Mouse (Mus musculus) thymus, postnatal 25 days (tissue): ENCODE results near the gene Parp9.
"Not testable (repeated sequence)": the region's sequence is repeated elsewhere in the genome, so short reads cannot be mapped to it uniquely, and the experiment has no call there.

Experiments
- DNase-seq: peaks from one replicate; pipeline ENCODE4 v3.0.0; 2022

Parp9 gene

GRCm38 (mm10) chr16:35938211-35939151 lies at the start of gene Parp9, which contains the start of gene Dtx3l:
TSS of gene Parp9 (plus strand) at chr16:35938470.
TSS of gene Dtx3l (minus strand) at chr16:35939151.
- peak; percentile 81 for DNase-seq

GRCm38 (mm10) chr16:35888910-35889309 lies 49.4 kb upstream of the Parp9 start:
- DNase-seq, result no peak

DNA sequence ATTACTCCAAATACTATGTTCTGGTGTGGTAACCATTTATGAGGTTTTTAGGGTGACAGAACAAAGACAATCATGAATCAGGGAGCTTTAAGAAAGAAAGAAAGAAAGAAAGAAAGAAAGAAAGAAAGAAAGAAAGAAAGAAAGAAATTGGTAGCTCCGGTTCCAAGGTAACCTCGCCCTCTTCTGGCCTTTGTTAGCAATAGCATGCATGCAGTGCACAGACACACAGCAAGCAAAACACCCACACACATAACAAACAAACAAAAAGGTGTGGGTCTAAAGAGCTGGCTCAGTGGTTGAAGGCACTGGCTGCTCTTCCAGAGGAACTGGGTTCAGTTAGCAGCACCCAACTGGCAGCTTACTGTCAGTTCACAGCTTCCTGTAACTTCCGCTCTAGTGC lies 47.6 kb upstream of the Parp9 start:
- DNase-seq, result no peak

GRCm38 (mm10) chr16:35891603-35892002 lies 46.7 kb upstream of the Parp9 start:
- DNase-seq, result not testable (repeated sequence)

GRCm38 (mm10) chr16:35894997-35895396 lies 43.3 kb upstream of the Parp9 start:
- no peak for DNase-seq

DNA sequence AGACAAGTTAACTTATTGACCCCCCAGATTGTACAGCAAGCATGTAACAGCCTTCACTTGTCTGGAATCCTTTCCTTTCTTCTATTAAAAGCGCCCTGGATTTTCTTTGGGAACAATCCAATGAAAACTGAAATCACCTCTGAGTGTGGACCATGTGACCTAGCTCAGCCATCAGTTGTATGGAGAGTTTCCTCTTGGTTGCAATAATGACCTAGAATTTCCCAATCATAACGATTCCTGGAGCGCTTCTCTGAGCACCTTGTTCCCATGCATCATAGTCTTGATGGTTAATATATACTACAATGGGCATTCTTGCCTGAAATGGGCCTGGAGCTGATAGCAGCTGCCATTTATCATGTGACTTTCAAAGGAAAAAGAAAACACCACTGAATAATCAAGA lies 37.7 kb upstream of the Parp9 start:
- no peak for DNase-seq

DNA sequence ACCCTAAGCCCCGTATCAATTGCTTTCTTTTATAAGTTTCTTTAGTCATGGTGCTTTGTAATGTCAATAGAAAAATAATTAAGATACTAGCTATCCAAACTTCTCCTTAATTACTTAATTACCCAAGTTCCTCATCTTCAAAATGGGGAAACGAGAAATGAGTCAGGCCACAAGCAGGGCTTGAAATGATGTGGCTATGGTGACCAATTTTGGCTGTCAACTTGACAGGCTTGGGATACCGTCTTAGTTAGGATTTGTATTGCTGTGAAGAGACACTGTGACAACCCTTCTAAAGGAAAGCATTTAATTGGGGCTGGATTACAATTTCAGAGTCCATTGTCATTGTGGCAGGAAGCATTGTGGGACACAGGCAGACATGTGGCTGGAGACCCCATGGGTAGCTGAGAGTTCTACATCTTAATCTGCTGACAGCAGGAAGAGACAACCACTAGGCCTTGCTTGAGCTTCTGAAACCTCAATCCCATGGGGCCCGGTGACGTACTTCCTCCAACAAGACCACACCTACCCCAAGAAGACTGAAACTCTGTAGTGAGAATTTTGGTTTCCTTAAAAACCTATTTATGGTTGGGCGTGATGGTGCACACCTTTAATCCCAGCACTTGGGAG lies 35.1 kb upstream of the Parp9 start:
- DNase-seq, result no peak

DNA sequence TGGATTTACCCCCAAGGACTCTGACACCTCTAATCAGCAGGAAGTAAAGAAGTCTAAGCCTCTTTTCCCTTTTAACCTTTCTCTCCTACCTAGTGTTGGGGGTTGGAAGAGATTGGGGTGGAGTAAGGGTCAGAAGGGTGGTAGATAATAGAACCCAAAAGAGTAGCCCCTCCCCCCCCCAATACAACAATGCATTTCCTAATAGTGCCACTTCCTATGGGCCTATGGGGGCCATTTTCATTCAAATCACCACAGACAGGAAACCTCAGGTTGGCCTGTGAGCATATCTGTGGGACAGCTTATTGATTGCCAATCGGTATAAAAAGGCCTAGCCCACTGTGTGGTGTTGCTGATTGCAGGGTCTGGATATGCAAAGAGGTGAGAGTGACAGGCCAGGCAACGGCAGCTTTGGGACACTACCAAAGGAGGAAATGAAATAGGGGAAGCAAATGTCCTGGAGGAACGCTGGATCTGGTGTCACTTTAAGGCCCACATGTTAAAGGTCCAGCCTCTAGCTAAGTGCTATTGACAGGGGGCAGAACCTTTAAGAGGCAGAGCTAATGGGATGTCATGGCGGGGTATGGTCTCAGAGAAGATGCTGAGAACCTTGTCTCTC lies 34.0 kb upstream of the Parp9 start:
- DNase-seq, result no peak

DNA sequence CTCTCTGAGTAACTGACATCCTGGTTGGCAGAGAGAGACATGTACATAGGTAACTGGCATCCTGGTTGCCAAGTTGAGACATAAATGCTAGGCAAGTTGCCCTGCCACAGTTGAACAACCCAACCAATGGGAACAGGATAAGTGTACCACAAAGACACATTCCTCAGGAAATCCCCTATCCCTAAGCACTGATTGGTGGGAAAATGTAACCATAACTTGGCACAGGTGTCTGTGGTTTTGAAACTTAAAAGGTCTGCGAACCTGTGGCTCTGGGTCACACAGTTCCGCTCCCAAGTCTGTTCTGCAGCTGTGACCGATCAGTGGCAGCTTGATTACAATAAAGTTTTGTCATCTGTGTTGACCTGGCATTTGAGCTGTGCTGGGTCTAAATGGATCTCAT lies 32.9 kb upstream of the Parp9 start:
- peak; percentile 35 for DNase-seq

DNA sequence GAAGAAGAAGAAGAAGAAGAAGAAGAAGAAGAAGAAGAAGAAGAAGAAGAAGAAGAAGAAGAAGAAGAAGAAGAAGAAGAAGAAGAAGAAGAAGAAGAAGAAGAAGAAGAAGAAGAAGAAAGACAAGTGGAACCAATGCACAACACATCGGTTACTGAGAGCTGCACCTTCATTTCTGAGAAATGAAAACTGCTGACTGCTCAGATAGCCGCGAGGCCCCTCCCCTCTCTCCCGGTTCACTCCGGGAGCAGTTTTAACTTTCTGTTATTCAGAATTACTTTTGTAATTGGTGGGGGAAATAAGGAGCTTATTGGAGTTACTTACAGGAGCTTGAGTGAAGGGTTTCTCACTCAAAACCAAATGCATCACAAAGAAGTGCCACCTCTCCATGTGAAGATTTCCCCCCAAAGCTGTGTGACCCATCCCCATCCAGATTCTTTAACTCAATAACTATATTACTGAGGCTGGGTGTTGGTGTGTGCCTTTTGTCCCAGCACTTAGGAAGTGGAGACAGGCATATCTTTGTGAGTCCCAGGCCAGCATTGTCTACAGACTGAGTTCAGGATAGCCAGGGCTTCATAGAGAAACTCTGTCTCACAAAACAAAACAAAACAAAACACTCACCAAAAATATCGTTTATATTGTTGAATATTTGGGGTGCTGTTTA lies 32.3 kb upstream of the Parp9 start:
- no peak for DNase-seq

- DNase-seq, result no peak
These were observed 31.4 kb upstream of the Parp9 start for GRCm38 (mm10) chr16:35906887-35907286.

DNA sequence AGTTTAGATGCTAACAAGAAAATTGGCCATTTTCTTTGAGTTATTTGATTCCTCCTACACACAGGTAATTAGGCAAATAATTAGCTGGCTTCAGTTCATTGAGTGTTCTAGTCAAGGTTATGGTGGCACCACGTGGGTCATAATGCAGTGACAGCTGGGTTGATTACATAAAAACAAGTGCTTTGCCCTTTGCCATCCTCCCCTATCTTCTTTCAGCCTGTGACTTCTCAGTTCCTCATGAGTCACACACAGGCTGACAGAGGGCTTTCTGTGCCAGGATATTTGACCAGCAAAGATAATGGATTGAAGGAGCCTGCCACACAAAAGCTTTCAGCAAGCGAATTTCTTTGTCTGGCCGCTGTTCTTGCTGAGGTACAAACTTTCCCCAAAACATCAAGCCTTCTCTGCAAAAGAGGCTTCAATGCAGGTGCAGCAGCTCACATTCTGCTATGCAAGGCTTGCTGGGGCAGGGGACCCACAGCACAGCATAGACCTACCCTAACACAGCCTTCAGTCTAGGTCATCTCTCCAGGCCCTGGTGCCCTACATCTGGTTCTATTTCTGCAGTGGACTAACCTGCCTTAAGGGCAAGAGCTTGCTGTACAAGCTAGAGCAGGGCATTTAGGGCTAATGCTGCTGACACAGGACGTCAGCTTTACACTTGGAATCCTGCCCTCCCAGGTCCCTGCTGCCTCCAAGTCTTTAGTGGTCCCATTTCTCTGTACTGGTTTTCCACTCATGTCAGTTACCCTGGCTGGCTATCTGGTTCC lies 30.7 kb upstream of the Parp9 start:
- no peak for DNase-seq

- no peak for DNase-seq
These were observed 26.8 kb upstream of the Parp9 start for GRCm38 (mm10) chr16:35911449-35911848.

GRCm38 (mm10) chr16:35913526-35913925 lies 24.7 kb upstream of the Parp9 start:
- DNase-seq, result peak; percentile 34

DNA sequence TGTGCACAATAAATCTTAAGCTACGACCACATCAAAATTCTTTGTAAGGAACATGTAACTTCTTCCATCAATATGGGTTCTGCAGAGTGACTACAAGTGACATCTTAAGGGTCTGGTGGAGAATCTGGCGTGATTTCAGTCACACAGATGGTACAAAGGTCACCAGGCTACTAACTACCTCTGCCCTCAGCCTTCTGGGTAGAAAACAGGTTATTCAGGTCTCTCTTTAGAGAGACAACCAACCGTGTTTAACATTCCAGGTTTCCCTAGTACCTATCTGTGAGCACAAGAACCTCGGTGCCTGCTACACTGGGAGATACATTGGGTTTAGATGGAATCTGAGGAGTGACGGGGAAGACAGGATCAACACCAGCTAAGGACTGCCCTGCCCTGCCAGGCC lies 24.0 kb upstream of the Parp9 start:
- no peak for DNase-seq

GRCm38 (mm10) chr16:35918721-35919543 lies 19.3 kb upstream of the Parp9 start:
- peak; percentile 47 for DNase-seq

GRCm38 (mm10) chr16:35921676-35922235 lies 16.5 kb upstream of the Parp9 start:
- no peak for DNase-seq

DNA sequence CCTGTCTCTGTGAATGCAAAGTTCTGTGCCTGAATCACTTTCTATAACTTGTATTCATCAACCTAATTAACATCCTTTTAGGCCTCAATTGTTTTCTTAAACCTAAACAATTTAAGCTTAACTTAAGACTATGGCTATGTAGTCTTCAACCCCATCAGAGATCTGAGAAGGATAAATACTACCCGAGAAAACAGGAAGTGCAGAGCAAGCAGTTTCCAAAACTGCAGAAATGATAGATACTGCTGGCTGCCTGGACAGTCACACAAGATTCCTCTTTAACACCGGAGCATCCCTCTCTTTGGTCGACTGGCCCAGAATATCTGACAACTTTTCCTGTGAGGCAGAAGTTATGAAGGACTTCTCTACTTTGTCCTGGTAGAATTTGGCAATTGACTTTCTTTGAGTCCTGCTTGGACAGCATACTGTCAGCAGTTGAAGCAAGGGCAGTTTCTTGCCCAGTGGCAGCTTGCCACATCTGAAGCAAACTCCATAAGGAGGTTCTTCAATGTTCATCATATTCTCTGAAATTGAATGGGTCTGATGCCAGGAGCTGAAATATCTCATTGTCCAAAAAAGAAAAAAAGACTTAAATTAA lies 15.9 kb upstream of the Parp9 start:
- no peak for DNase-seq

DNA sequence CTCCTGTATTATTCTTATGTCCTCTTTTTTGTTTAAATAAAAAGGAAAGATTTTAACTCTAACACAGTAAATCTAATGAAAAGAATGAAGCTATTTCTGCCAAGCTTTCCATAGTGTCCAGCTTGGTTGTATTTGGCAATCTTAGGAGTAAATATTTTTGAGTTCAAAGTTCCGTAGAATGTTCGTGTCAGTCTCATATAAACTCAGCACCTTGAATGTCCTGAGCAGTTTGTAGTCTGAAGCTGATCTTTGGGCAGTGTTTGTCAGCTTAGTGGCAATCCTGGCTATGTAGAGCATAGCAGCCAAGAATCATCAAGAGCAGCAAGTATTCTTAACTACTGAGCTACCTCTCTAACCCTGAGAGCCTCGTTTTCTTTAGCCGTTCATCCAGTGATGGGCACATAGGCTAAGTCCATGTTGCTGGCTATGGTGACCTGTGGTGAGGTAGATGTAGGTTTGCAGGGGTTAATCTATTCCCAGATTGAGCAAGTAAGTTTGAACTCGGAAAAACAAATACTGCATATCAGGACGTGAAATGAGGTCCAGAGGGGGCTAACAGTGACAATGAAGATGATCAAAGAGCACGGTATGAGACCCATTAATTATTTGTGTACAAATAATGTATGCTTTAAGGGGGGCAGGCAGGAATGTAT lies 14.6 kb upstream of the Parp9 start:
- DNase-seq, result no peak

DNA sequence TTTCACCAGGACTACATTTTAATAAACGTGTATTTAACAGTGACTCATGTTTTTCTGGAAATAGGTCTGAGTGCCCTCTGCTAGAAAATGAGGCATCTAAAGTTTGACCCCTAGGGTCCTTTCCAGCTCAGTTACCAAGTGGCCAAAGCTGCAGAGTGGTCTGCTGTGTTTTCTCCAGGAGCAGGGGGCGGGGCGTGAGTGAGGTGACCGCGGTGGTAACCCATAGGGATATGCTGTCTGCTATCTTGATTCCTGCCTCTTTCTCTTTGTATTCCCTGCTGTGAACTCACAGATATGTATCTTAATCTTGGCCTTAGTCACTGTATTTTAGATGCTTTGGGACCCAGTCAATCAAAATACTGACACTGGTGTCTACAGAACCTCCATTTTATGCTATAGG lies 13.9 kb upstream of the Parp9 start:
- no peak for DNase-seq
